Mouse (Mus musculus): Measurements from ENCODE around the gene Plcd1. TPM values are rescaled to one million over a fixed set of nuclear protein-coding genes. Genes with fewer than 3 reads are reported as not detected.
A peak's percentile ranks its signal among the peaks of the same experiment; 100 is the strongest.

Plcd1 gene
- 20.0 and 21.0 TPM in 2 replicates for polyA plus RNA-seq (2015; fragmentation: Nextera tagmentation; extraction: Ambion mirVana)

GRCm38 (mm10) chr9:119093419-119094295 is at the start of gene Plcd1:
TSS of gene Plcd1 (minus strand) at chr9:119093502.
- Histone ChIP-seq H3K27ac (no peak within 1 kb of the TSS; the same call in 1 of the 2 replicates), H3K4me1 (replicated peaks) (peaks cover 43% of the 10 kb centered on the region)

GRCm38 (mm10) chr9:119142066-119142465 is 48.8 kb upstream of the Plcd1 start:
- H3K4me3 ChIP-seq (replicated peaks), result no peak overlapping the region
- no peaks in the 10 kb centered on the region for H3K36me3 ChIP-seq
- no peak overlapping the region for H3K9ac ChIP-seq (replicated peaks)
- H3K4me2 ChIP-seq (replicated peaks), result no peak overlapping the region
- H3K27me3 ChIP-seq, result no peaks in the 10 kb centered on the region
- no peak for ATAC-seq
- H3K27ac ChIP-seq, result no peak overlapping the region
- 88% methylated on average over 5 of the region's 5 CpGs for WGBS
- no peaks in the 10 kb centered on the region for H3K4me1 ChIP-seq (replicated peaks)
- no peaks in the 10 kb centered on the region for H3K9me3 ChIP-seq

More at GRCm38 (mm10) chr9:119093419-119094295, at the start of gene Plcd1:
- 9% methylated on average over 45 of the region's 45 CpGs for WGBS
- peak within 1 kb of the TSS; percentile 74 for H3K4me2 ChIP-seq (replicated peaks)
- H3K36me3 ChIP-seq, result no peaks in the 10 kb centered on the region
- H3K27me3 ChIP-seq, result peaks cover 57% of the 10 kb centered on the region
- H3K9ac ChIP-seq (replicated peaks), result peak within 1 kb of the TSS; percentile 69
- peak; percentile 82 for ATAC-seq
- no peaks in the 10 kb centered on the region for H3K9me3 ChIP-seq
- H3K4me3 ChIP-seq (replicated peaks), result peak within 1 kb of the TSS; percentile 51

GRCm38 (mm10) chr9:119138836-119139235 is 45.5 kb upstream of the Plcd1 start:
- Histone ChIP-seq H3K9ac (replicated peaks) (no peak overlapping the region), H3K4me2 (replicated peaks) (no peak overlapping the region), H3K36me3 (no peaks in the 10 kb centered on the region), H3K4me1 (replicated peaks) (no peaks in the 10 kb centered on the region), H3K27ac (no peak overlapping the region), H3K27me3 (no peaks in the 10 kb centered on the region), H3K4me3 (replicated peaks) (no peak overlapping the region), H3K9me3 (no peaks in the 10 kb centered on the region)
- WGBS, result 78% methylated on average over 2 of the region's 2 CpGs
- ATAC-seq, result no peak

- Histone ChIP-seq H3K4me1 (replicated peaks) (no peaks in the 10 kb centered on the region), H3K4me3 (replicated peaks) (no peak overlapping the region), H3K4me2 (replicated peaks) (no peak overlapping the region), H3K9me3 (no peaks in the 10 kb centered on the region), H3K9ac (replicated peaks) (no peak overlapping the region), H3K27ac (no peak overlapping the region), H3K27me3 (no peaks in the 10 kb centered on the region), H3K36me3 (no peaks in the 10 kb centered on the region)
- 62% methylated on average over 5 of the region's 5 CpGs for WGBS
- no peak for ATAC-seq
Observed at GRCm38 (mm10) chr9:119130692-119131091, 37.4 kb upstream of the Plcd1 start.

GRCm38 (mm10) chr9:119128436-119129181 is 35.3 kb upstream of the Plcd1 start:
- Histone ChIP-seq H3K4me1 (replicated peaks) (no peaks in the 10 kb centered on the region), H3K27ac (no peak overlapping the region), H3K4me2 (replicated peaks) (no peak overlapping the region), H3K9me3 (no peaks in the 10 kb centered on the region), H3K9ac (replicated peaks) (no peak overlapping the region), H3K4me3 (replicated peaks) (no peak overlapping the region), H3K27me3 (no peaks in the 10 kb centered on the region), H3K36me3 (no peaks in the 10 kb centered on the region)
- 82% methylated on average over 12 of the region's 12 CpGs for WGBS
- ATAC-seq, result no peak

GRCm38 (mm10) chr9:119122596-119123369 is 29.5 kb upstream of the Plcd1 start:
- ATAC-seq, result no peak
- no peak overlapping the region for H3K27ac ChIP-seq
- peaks cover 9% of the 10 kb centered on the region for H3K4me1 ChIP-seq (replicated peaks)
- H3K4me3 ChIP-seq (replicated peaks), result no peak overlapping the region
- no peaks in the 10 kb centered on the region for H3K27me3 ChIP-seq
- 89% methylated on average over 18 of the region's 18 CpGs for WGBS
- H3K9me3 ChIP-seq, result no peaks in the 10 kb centered on the region
- H3K36me3 ChIP-seq, result no peaks in the 10 kb centered on the region
- H3K4me2 ChIP-seq (replicated peaks), result no peak overlapping the region
- no peak overlapping the region for H3K9ac ChIP-seq (replicated peaks)

- no peaks in the 10 kb centered on the region for H3K36me3 ChIP-seq
- H3K4me2 ChIP-seq (replicated peaks), result no peak overlapping the region
- no peak for ATAC-seq
- no peaks in the 10 kb centered on the region for H3K9me3 ChIP-seq
- H3K4me3 ChIP-seq (replicated peaks), result no peak overlapping the region
- H3K27me3 ChIP-seq, result no peaks in the 10 kb centered on the region
- no peak overlapping the region for H3K9ac ChIP-seq (replicated peaks)
- H3K4me1 ChIP-seq (replicated peaks), result peaks cover 9% of the 10 kb centered on the region
- H3K27ac ChIP-seq, result no peak overlapping the region
- WGBS, result 81% methylated on average over 3 of the region's 3 CpGs
Observed at GRCm38 (mm10) chr9:119120168-119120560, 26.9 kb upstream of the Plcd1 start.

- H3K36me3 ChIP-seq, result no peaks in the 10 kb centered on the region
- WGBS, result 83% methylated on average over 19 of the region's 19 CpGs
- peaks cover 9% of the 10 kb centered on the region for H3K4me1 ChIP-seq (replicated peaks)
- H3K27ac ChIP-seq, result no peak overlapping the region
- no peak overlapping the region for H3K9ac ChIP-seq (replicated peaks)
- no peak overlapping the region for H3K4me2 ChIP-seq (replicated peaks)
- H3K4me3 ChIP-seq (replicated peaks), result no peak overlapping the region
- H3K9me3 ChIP-seq, result no peaks in the 10 kb centered on the region
- no peaks in the 10 kb centered on the region for H3K27me3 ChIP-seq
- no peak for ATAC-seq
Observed at GRCm38 (mm10) chr9:119119409-119120167, 26.3 kb upstream of the Plcd1 start.

GRCm38 (mm10) chr9:119114911-119115310 is 21.6 kb upstream of the Plcd1 start:
- H3K4me3 ChIP-seq (replicated peaks), result no peak overlapping the region
- no peak overlapping the region for H3K4me2 ChIP-seq (replicated peaks)
- 90% methylated on average over 17 of the region's 17 CpGs for WGBS
- ATAC-seq, result no peak
- H3K4me1 ChIP-seq (replicated peaks), result 0 out of 2 replicates have a peak, but pooled peaks cover 11% of the 10 kb centered on the region
- no peaks in the 10 kb centered on the region for H3K9me3 ChIP-seq
- H3K36me3 ChIP-seq, result no peaks in the 10 kb centered on the region
- no peaks in the 10 kb centered on the region for H3K27me3 ChIP-seq
- no peak overlapping the region for H3K9ac ChIP-seq (replicated peaks)
- H3K27ac ChIP-seq, result no peak overlapping the region

- H3K36me3 ChIP-seq, result no peaks in the 10 kb centered on the region
- H3K4me1 ChIP-seq (replicated peaks), result 0 out of 2 replicates have a peak, but pooled peaks cover 8% of the 10 kb centered on the region
- H3K4me3 ChIP-seq (replicated peaks), result no peak overlapping the region
- no peak overlapping the region for H3K27ac ChIP-seq
- no peaks in the 10 kb centered on the region for H3K9me3 ChIP-seq
- H3K27me3 ChIP-seq, result no peaks in the 10 kb centered on the region
- no peak for ATAC-seq
- 36% methylated on average over 3 of the region's 3 CpGs for WGBS
- no peak overlapping the region for H3K9ac ChIP-seq (replicated peaks)
- H3K4me2 ChIP-seq (replicated peaks), result no peak overlapping the region
Observed at GRCm38 (mm10) chr9:119110640-119111039, 17.3 kb upstream of the Plcd1 start.

- Histone ChIP-seq H3K4me3 (replicated peaks) (no peak overlapping the region), H3K27me3 (no peaks in the 10 kb centered on the region), H3K9me3 (no peaks in the 10 kb centered on the region), H3K4me2 (replicated peaks) (no peak overlapping the region), H3K4me1 (replicated peaks) (0 out of 2 replicates have a peak, but pooled peaks cover 8% of the 10 kb centered on the region), H3K36me3 (no peaks in the 10 kb centered on the region), H3K9ac (replicated peaks) (no peak overlapping the region), H3K27ac (no peak overlapping the region)
- no peak for ATAC-seq
- whole genome bisulfite sequencing, result 58% methylated on average over 12 of the region's 12 CpGs
Observed at GRCm38 (mm10) chr9:119109685-119110353, 16.5 kb upstream of the Plcd1 start.
